Mouse (Mus musculus) embryonic fibroblast, embryonic 13.5 days (primary cell): ENCODE measurements at regions not wholly inside any gene's neighbourhood (a gene's known extent, or its start where the extent isn't known, plus 50 kb on each side); places are given as distances from the start of the nearest gene placed in this dataset.

Experiments
- CTCF ChIP-seq: IDR thresholded peaks from 2 replicates; pipeline ENCODE4 v1.5.1; 2011; ENCODE audit warnings: mild to moderate bottlenecking, control low read depth, low read length, moderate library complexity, borderline replicate concordance; ENCODE audit not compliant: insufficient read depth
- POLR2A ChIP-seq: IDR thresholded peaks from 2 replicates; pipeline ENCODE4 v1.6.1; 2011; ENCODE audit warnings: low read depth, mild to moderate bottlenecking, control low read depth, low read length, moderate library complexity

- TF ChIP-seq CTCF (no peak), POLR2A (no peak)
Measured at GRCm38 (mm10) chr12:25213782-25214478, 117.0 kb upstream of the Id2 start.
